Mouse (Mus musculus): ENCODE results near the gene 2300003K06Rik. TPM values are rescaled to one million over a fixed set of nuclear protein-coding genes. Genes with fewer than 3 reads are reported as not detected.
"Not testable (repeated sequence)": the region's sequence is repeated elsewhere in the genome, so short reads cannot be mapped to it uniquely, and the experiment has no call there.

2300003K06Rik gene
- not detected in 2 replicates for polyA plus RNA-seq (2016; fragmentation: Nextera tagmentation; extraction: Ambion mirVana)

DNA sequence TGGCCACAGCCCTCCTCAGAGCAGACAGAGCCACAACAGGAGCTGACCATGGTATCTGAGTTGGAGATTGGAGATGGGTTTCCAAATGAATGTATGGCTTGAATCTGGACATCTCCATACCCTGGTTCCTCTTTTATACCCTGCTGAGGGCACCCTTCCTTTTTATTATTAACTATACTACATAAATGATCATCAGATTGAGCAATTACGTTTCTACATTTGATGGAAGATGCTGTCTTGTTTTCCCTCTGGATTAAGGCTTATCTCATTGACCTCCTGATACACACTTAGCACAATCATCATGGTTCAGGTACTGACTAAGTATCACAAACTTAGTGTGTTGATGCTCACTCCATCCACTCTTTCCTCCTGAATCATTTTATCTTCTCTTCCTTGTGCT, at the start of gene 2300003K06Rik:
TSS of gene 2300003K06Rik (minus strand) at position 101 of the 400 bp plus-strand sequence.
- no peak for ATAC-seq (ENCODE audit: low FRiP score)
- Histone ChIP-seq H3K4me2 (replicated peaks) (no peak within 1 kb of the TSS), H3K4me3 (no peak within 1 kb of the TSS), H3K27me3 (no peaks in the 10 kb centered on the region), H3K36me3 (no peaks in the 10 kb centered on the region), H3K9me3 (replicated peaks) (no peaks in the 10 kb centered on the region), H3K4me1 (no peaks in the 10 kb centered on the region), H3K9ac (no peak within 1 kb of the TSS), H3K27ac (no peak within 1 kb of the TSS)
- WGBS: 78% methylated on average over 1 of the region's 1 CpGs

DNA sequence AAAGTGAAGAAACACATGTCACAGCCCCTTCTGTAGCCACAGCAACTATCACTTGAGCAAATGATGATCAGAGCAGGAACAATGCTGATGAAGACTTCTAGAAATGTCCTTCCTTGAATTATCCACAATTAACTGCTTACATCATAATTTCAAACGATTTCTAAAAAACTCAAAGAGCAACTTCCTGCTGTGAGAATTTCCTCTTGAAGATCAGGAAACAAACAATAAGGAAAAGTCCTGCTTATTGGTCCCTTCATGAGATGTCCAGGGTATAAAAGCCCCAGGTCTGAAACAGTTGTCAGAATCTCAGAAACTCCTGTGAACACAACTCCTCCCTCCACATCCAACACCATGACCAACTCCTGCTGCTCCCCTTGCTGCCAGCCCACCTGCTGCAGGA, 41.0 kb upstream of the 2300003K06Rik start, which contains the start of gene Gm11567:
TSS of gene Gm11567 (plus strand) at position 301 of the 400 bp plus-strand sequence.
- H3K9me3 ChIP-seq (replicated peaks); H3K4me3 ChIP-seq; H3K4me1 ChIP-seq; H3K9ac ChIP-seq; ATAC-seq (ENCODE audit: low FRiP score); H3K27ac ChIP-seq; H3K36me3 ChIP-seq; H3K27me3 ChIP-seq; H3K4me2 ChIP-seq (replicated peaks): not testable (repeated sequence)
- WGBS: 47% methylated on average over 1 of the region's 1 CpGs

DNA sequence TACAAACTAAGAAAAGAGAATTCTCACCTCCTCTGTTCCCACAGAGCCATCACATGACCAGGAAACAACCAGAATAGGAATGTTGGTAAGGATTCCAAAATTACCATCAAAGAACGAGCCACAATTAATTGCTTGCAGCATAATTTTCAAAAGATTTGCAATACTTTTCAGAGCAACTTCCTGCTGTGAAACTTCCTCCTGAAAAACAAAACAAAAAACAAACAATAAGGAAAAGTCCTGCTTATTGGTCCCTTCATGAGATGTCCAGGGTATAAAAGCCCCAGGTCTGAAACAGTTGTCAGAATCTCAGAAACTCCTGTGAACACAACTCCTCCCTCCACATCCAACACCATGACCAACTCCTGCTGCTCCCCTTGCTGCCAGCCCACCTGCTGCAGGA, 35.2 kb upstream of the 2300003K06Rik start, which contains the start of gene Krtap9-1:
TSS of gene Krtap9-1 (plus strand) at position 301 of the 400 bp plus-strand sequence.
- not testable (repeated sequence) for H3K36me3 ChIP-seq; H3K27ac ChIP-seq; H3K4me3 ChIP-seq; H3K4me1 ChIP-seq; ATAC-seq (ENCODE audit: low FRiP score); H3K9ac ChIP-seq; H3K9me3 ChIP-seq (replicated peaks); H3K27me3 ChIP-seq; H3K4me2 ChIP-seq (replicated peaks)
- WGBS: 88% methylated on average over 1 of the region's 1 CpGs

DNA sequence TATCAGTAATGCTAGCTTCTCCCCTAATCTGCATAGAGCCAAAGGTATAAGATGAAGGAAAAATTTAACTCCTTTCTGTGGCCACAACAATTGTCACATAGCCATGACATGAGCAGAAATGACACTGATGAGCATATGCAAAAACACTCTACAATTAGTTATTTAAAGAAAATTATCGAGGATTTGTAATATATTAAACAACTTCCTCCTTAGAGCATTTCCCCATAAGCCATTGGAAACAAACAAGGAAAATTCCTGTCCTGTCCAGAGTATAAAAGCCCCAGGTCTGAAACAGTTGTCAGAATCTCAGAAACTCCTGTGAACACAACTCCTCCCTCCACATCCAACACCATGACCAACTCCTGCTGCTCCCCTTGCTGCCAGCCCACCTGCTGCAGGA, 26.3 kb upstream of the 2300003K06Rik start, which contains the start of gene Gm11559:
TSS of gene Gm11559 (plus strand) at position 301 of the 400 bp plus-strand sequence.
- H3K4me1 ChIP-seq; H3K27ac ChIP-seq; ATAC-seq (ENCODE audit: low FRiP score); H3K36me3 ChIP-seq; H3K4me2 ChIP-seq (replicated peaks); H3K9ac ChIP-seq; H3K27me3 ChIP-seq; H3K9me3 ChIP-seq (replicated peaks); H3K4me3 ChIP-seq: not testable (repeated sequence)
- 79% methylated on average over 1 of the region's 1 CpGs for WGBS

DNA sequence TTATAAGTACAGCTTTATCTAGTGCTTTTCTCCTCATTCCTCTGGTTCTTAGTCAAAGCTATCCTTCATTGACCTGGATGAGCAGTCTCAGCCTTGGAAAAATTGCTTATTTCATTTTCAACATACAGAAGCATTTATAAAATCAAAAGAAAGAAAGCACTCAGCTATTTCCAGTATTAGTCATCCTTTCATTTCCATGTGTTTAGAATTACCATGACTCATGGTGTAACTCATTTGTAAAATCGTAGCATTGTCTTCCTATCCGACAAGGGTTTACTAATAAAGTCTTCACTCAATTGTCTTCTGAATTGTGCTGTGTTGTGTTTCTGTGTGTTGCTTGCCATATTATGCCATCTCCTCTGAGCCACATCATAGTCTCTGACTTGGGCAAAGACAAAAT, 20.9 kb upstream of the 2300003K06Rik start:
- Histone ChIP-seq H3K9me3 (replicated peaks) (no peaks in the 10 kb centered on the region), H3K27me3 (no peaks in the 10 kb centered on the region), H3K9ac (no peak overlapping the region), H3K4me1 (no peaks in the 10 kb centered on the region), H3K27ac (no peak overlapping the region), H3K4me2 (replicated peaks) (no peak overlapping the region), H3K4me3 (no peak overlapping the region), H3K36me3 (no peaks in the 10 kb centered on the region)
- ATAC-seq (ENCODE audit: low FRiP score): no peak
- 83% methylated on average over 2 of the region's 2 CpGs for WGBS

DNA sequence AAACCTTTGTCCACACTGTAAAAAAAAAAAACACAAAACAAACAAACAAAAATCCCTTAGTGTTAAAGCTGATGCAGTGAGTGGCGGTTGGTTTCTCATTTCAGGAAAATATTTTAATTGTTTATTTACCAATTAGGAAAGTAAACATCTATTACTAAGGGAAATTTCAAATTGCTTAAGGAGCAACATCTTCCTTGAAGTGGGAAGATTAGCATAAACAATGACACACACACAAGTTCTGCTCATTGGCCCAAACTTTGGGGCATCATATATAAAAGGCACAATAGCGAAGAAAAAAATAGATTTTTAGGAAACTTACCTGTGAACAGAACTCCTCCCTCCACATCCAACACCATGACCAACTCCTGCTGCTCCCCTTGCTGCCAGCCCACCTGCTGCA, 19.8 kb upstream of the 2300003K06Rik start, which contains the start of gene Gm11568:
TSS of gene Gm11568 (plus strand) at position 301 of the 400 bp plus-strand sequence.
- H3K27ac ChIP-seq: no peak within 1 kb of the TSS
- no peaks in the 10 kb centered on the region for H3K9me3 ChIP-seq (replicated peaks)
- H3K36me3 ChIP-seq: no peaks in the 10 kb centered on the region
- H3K27me3 ChIP-seq: no peaks in the 10 kb centered on the region
- no peaks in the 10 kb centered on the region for H3K4me1 ChIP-seq
- WGBS: 86% methylated on average over 2 of the region's 2 CpGs
- ATAC-seq (ENCODE audit: low FRiP score): no peak
- no peak within 1 kb of the TSS for H3K4me3 ChIP-seq
- H3K9ac ChIP-seq: no peak within 1 kb of the TSS
- no peak within 1 kb of the TSS for H3K4me2 ChIP-seq (replicated peaks)

DNA sequence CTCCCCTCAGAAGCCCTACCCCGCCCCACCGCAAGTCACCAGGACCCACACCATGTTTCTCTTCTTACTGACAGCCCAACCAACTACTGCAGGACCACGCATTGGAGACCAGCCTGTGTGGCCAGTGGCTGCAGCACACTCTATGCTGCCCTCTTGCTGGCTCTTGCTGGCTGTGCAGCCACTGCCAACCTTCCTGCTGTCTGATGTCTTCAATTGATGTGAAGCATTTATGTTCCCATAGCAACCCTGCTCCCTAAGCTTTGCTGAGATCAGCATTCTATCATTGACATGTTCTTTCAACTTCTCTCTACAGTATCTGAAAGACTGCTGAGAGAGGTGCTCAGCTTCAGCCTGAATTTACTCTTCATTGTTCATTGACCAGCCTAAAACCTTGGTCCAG, 16.3 kb upstream of the 2300003K06Rik start:
- Histone ChIP-seq H3K4me1 (no peaks in the 10 kb centered on the region), H3K36me3 (no peaks in the 10 kb centered on the region), H3K9me3 (replicated peaks) (no peaks in the 10 kb centered on the region), H3K4me2 (replicated peaks) (no peak overlapping the region), H3K27me3 (no peaks in the 10 kb centered on the region), H3K9ac (no peak overlapping the region), H3K27ac (no peak overlapping the region), H3K4me3 (no peak overlapping the region)
- WGBS: 58% methylated on average over 3 of the region's 3 CpGs
- no peak for ATAC-seq (ENCODE audit: low FRiP score)

DNA sequence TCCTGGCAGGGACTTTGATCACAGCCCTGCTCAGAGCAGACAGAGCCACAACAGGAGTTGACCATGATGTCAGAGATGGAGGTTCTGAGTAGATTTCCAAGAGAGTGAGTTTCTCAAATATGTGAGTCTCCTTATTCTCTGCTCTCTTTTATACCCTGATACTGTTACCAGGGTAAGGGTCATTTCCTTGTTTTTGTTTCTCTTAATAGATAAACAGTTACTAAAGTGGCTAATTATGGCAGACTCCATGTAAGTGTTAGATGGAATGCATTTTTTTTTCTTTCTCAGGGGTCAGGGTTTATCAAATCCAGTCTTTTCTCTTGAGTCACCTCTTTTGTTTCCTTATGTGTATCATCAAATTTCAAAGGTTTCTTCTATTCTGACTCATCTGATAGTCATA, 13.6 kb upstream of the 2300003K06Rik start, which contains the start of gene Krtap4-16:
TSS of gene Krtap4-16 (minus strand) at position 101 of the 400 bp plus-strand sequence.
- Histone ChIP-seq H3K4me3 (no peak within 1 kb of the TSS), H3K36me3 (no peaks in the 10 kb centered on the region), H3K27me3 (no peaks in the 10 kb centered on the region), H3K4me1 (no peaks in the 10 kb centered on the region), H3K4me2 (replicated peaks) (no peak within 1 kb of the TSS), H3K9me3 (replicated peaks) (no peaks in the 10 kb centered on the region), H3K9ac (no peak within 1 kb of the TSS), H3K27ac (no peak within 1 kb of the TSS)
- ATAC-seq (ENCODE audit: low FRiP score): no peak

DNA sequence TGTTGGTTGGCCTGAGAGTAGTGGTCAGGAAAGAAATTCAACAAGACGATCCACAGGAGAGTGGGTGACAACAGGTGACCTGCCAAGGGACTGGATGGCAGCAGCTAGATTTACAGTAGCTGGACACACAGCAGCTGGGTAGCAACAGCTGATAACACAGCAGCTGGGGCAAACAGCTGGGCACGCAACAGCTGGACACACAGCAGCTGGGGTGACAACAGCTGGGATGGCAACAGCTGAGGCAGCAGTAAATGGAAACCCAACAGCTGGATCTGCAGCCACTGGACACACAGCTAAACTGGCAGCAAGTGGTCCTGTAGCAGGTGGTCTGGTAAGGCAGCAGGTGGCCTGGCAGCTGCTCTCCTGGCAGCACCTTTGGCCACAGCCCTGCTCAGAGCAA, 8.9 kb upstream of the 2300003K06Rik start:
- Histone ChIP-seq H3K9ac (no peak overlapping the region), H3K9me3 (replicated peaks) (no peaks in the 10 kb centered on the region), H3K27me3 (no peaks in the 10 kb centered on the region), H3K36me3 (no peaks in the 10 kb centered on the region), H3K4me1 (no peaks in the 10 kb centered on the region), H3K27ac (no peak overlapping the region), H3K4me2 (replicated peaks) (no peak overlapping the region), H3K4me3 (no peak overlapping the region)
- ATAC-seq (ENCODE audit: low FRiP score): no peak
- WGBS: 88% methylated on average over 2 of the region's 2 CpGs

DNA sequence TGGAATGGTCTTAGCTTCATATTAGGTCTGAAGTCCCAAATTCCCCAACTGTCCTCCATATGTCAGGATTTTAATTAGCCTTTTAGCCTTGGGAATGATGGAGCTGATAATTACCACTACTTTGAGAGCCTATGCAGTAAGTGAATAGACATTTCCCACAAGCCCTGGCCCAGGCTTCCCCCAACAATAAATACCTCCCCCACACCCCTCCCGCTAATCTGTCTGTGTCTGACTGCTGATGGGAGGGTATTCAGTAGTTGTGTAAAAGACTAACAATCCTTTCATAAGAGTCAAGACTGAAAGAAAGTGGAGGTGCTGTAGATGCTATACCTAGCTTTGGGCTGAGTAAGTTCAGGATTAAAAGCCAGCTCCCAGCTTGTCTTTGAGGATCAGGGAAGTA, 4.3 kb upstream of the 2300003K06Rik start:
- H3K9ac ChIP-seq: no peak overlapping the region
- H3K36me3 ChIP-seq: no peaks in the 10 kb centered on the region
- no peaks in the 10 kb centered on the region for H3K4me1 ChIP-seq
- no peaks in the 10 kb centered on the region for H3K9me3 ChIP-seq (replicated peaks)
- ATAC-seq (ENCODE audit: low FRiP score): no peak
- no peak overlapping the region for H3K4me2 ChIP-seq (replicated peaks)
- no peaks in the 10 kb centered on the region for H3K27me3 ChIP-seq
- H3K4me3 ChIP-seq: no peak overlapping the region
- no peak overlapping the region for H3K27ac ChIP-seq
- 70% methylated on average over 1 of the region's 1 CpGs for WGBS

DNA sequence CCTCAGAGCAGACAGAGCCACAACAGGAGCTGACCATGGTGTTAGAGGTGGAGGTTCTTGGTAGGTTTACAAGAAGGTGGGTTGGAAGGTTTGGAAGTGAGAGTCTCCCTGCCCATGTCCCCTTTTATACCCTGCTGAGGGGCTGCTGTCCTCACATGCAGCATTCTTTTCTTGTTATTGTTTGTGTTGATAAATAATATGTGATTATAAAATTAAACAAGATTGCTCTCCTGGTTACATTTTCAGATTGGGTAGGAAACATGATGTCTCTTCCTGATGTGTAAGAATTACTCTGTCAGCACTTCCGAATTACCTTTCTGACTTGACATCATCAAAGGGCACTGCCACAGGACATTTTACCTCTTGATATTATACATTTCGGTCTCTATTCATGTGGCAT, 22.3 kb downstream of the 2300003K06Rik start, which contains the start of gene Gm11564:
TSS of gene Gm11564 (minus strand) at position 101 of the 400 bp plus-strand sequence.
- not testable (repeated sequence) for H3K4me1 ChIP-seq; H3K36me3 ChIP-seq; H3K4me3 ChIP-seq; H3K9me3 ChIP-seq (replicated peaks); H3K4me2 ChIP-seq (replicated peaks); ATAC-seq (ENCODE audit: low FRiP score); H3K9ac ChIP-seq; H3K27me3 ChIP-seq; H3K27ac ChIP-seq
- WGBS: 94% methylated on average over 2 of the region's 2 CpGs

DNA sequence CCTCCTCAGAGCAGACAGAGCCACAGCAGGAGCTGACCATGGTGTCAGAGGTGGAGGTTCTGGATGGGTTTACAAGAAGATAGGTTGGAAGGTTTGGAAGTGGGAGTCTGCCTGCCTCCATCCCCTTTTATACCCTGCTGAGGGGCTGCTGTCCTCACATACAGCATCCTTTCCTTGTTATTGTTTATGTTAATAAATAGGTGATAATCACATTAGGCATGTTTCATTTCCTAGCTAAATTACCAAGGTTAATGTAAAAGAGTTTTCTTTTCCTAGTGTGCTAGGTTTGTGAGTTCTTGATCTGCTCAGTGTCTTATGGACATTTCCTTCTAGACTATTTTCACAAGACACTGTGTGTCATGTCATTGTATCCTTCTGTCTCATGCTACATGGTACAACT, 28.1 kb downstream of the 2300003K06Rik start, which contains the start of gene Krtap4-13:
TSS of gene Krtap4-13 (minus strand) at position 101 of the 400 bp plus-strand sequence.
- H3K4me2 ChIP-seq (replicated peaks); H3K9me3 ChIP-seq (replicated peaks); ATAC-seq (ENCODE audit: low FRiP score); H3K27ac ChIP-seq; H3K4me3 ChIP-seq; H3K27me3 ChIP-seq; H3K9ac ChIP-seq; H3K4me1 ChIP-seq; H3K36me3 ChIP-seq: not testable (repeated sequence)

DNA sequence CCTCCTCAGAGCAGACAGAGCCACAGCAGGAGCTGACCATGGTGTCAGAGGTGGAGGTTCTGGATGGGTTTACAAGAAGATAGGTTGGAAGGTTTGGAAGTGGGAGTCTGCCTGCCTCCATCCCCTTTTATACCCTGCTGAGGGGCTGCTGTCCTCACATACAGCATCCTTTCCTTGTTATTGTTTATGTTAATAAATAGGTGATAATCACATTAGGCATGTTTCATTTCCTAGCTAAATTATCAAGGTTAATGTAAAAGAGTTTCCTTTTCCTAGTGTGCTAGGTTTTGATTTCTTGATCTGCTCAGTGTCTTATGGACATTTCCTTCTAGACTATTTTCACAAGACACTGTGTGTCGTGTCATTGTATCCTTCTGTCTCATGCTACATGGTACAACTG, 33.5 kb downstream of the 2300003K06Rik start, which contains the start of gene Gm11554:
TSS of gene Gm11554 (minus strand) at position 101 of the 400 bp plus-strand sequence.
- not testable (repeated sequence) for H3K9me3 ChIP-seq (replicated peaks); H3K9ac ChIP-seq; H3K27me3 ChIP-seq; H3K27ac ChIP-seq; H3K4me3 ChIP-seq; H3K36me3 ChIP-seq; ATAC-seq (ENCODE audit: low FRiP score); H3K4me2 ChIP-seq (replicated peaks); H3K4me1 ChIP-seq
- no CpG with 5 or more reads among the region's 1 CpGs for WGBS
